Mouse (Mus musculus) gastrocnemius, postnatal 4 days (tissue): ENCODE results near the gene Ptprt. TPM values are rescaled to one million over a fixed set of nuclear protein-coding genes. Genes with fewer than 3 reads are reported as not detected.

ENCODE experiments used
- DNase-seq, 2 experiments: peaks; one replicate each; pipeline ENCODE4 v3.0.0; 2021 to 2022; ENCODE audit warnings: low spot score in 2 of 2, mixed read lengths in 2 of 2
- total RNA-seq, 2 experiments: library from RNA; stranded (reverse); gene quantifications; 2 replicates each; pipeline ENCODE4 v1.2.3; 2021

Ptprt gene
- total RNA-seq, 2 experiments from 2014 or later, result 1.3 to 2.5 TPM

DNA sequence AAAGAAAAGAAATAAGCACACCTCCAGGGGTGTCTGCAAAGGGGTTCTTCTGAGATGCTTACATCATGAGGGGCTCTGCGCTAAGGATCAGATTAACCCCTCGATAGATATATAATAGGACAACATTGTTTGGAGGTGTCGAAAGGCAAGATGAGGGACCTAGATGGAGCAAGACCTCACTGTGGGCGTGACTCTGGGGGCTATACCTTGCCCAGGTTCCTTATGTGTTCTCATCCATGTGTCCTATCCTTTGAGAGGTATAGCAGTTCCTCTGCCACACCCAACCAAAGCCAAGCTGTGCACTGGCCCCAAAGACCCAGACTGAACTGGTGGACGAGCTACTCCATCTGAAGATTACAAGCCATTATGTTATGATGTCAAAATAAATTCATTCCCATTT, 58.2 kb downstream of the Ptprt start:
- no peak for DNase-seq

DNA sequence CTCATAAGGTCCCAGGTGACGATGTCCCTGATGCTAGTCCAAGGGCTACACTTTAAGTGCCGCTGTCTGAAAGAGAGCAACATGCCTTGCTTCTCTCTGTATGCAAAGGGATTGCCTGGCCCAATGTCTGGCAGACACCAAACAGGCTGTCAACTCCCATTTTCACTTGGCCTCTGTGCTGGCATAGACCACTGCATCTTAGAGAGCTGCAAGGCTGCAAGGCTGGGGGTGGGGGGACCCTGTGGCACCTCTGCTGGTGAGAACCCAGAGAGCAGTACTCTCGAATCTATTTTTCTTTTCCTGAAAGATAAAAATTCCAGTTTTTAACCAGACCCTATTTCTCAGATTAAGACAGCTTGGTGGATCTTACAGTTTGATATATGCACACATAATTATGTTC, 69.6 kb downstream of the Ptprt start:
- no peak for DNase-seq

DNA sequence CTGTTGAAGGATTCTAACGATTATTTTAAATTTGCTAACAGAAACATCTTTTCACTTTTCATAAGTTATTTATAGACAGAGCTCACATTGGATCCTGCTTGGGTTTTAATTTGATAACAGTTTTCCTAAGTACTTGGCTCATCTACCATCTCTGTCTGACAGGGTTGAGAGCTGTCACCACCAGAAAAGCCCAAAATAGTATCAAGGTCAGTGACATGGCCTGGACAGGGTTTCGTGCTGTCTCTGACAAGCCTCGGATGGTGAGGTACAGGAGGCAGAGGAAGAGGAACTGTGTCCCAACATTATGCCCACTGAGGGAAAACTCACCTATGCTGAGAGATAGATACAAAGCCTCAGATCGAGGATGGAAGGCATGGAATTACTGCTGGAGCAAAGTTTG, 79.3 kb downstream of the Ptprt start:
- DNase-seq, result no peak

DNA sequence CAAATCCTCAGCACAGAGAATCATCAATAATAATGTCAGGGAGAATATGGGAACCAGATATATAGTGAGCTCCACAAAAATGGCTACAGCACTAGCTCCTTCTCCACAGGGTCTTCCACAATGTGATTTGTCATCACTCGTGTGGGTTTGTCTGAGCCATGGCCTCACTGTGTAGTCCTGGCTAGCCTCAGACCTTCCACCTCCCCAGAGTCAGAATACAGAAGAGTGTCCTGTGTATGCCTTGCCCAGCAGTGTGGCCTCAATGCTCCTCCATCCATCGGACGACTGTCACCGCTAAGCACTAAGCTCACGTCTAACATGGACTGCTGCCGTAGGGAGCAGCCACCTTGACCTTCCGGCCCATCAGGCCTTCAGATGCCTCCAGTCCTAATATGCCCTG, 83.1 kb downstream of the Ptprt start:
- no peak for DNase-seq

DNA sequence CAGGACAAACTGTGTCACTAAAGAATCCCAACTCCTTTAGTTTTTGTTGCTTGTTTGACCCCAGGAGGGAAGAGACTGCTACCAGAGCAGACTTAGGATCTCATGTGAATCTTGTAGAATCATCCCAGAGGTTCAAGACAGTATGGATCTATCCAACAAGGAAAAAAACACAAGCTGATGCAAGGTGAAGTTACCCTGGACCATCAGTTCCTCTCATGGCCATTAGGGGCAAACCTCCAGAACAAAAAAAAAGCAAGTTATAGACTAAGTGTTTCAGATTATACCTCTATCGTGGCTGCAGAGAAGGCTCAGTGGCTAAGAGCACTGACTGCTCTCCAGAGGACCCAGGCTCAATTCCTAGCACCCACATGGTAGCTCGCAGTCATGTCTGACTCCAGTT, 88.1 kb downstream of the Ptprt start:
- no peak for DNase-seq

DNA sequence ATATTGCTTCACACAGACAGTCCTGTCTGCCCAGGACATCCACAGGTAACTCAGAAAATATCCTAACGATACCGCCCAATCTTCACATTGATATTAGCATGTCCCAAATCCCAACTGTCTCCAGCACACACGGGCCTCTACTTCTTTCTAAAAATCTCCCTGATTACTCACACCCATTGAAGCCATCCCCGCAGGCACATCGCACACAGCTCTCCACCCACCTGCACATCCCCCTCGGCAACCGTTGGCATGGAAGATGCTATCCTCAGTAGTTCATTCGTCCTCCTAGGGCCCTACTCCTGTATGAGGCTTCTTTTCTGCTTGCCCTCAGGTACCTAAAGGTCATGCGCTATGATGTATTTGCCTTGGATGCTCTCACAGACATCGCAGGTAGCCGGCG, 89.9 kb downstream of the Ptprt start:
- DNase-seq, result no peak

DNA sequence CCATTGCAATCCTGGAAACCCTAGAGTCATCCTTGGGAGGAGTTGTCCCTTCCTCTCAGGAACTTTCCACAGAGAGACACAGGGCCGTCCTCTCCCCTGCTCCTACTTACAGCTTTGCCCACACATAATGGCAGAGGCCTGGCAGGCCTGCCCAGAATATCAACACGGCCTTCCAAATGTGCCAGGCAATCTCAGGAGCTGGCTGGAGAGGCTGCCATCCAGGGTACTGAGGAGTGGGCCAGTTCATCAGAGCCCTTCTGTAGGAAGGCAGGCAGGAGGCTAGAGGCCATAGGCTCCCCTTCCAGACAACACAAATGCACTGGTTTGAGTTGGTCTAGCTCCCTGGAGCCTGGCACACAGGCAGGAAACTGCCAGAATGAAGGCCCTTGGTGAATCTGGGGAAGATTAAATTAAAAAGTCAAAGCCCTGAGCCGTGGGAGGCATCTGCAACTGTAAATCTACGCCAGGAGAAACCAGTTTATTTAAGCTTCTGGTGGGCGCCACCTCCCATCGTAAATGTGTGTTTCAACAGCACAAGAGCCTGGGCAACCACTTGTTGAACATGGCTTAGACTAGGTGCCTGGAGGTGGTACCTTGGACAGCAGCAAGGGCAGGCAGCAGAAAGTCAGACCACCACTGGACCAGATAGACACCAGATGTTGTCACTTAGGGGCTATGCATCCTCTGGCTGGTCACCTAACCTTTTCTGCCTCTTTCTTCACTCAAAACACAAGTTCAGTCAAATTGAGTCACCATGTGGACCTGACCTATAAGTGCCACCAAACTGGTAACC, 92.4 kb downstream of the Ptprt start:
- DNase-seq, result no peak

DNA sequence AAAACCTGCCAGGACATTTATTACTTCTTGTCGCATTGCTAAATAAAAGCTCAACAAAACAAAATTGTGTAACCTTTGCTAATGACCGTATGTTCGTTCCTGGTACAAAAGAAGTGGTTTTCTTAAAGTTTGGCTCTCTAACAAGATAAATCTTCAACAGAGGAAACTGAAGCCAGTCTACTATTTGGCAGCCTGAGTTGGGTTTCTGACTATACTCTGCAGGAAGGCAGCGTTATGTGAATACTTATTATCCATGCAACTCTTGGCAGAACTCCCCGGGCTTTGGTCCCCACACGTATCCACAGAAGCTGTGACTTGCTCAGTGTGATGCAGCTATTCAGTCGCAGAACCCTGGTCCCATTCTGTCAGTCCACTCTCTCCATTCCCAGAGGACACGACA, 112.6 kb downstream of the Ptprt start:
- DNase-seq, result no peak

DNA sequence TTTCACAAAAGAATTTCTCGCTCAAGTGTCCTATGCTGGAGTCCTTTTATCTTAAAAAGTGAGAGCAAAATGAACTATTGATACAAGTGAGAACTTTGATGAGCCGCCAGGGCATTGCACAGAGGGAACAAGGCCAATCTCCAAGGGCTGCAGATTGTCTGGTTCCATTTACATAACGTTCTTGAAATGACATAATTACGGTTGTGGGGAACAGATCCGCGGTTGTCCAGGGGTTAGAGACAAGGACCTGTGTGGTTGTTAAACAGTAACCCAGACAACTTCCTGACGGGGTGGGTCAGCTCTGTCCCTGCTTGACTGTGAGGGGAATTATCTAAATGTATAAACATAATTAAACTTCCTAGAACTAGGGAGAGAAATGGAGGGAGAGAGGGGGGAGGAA, 129.3 kb downstream of the Ptprt start:
- no peak for DNase-seq

DNA sequence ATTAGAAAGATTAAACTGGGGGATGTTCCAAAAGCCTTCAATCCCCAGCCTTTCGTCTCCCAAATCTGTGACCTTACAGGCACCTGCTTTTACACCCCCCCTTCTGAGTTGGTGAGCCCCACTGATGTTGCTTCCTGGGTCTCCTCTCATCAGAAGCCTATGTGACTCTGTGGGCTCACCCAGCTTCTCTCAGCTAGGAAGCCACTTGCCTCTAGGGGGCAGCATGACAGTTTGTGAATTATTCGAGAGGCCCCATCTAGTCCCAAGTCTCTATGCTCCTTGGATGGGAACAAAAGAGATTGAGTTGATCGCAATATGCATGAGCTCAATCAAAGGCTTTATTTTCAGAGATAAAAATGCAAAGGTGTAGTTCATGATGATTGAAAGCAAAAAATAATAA, 132.0 kb downstream of the Ptprt start:
- no peak for DNase-seq

DNA sequence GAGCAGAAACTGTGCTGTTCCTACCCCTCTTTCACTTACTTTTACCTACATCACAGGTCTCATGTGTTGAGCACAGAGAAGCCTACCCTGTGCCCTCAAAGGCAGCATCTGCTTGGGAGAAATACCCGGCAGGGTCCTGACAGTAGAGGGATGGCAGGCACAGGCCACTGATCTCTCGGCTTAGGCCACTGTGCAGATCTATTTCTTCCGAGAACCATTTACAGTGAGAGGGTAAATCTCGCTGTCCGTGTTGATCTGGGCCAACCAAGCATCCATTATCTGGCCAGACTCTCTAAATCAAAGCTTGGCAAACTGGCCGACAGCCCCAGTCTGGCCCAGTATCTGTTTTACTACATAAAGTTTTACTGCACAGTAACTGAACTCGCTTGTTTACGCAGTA, 145.0 kb downstream of the Ptprt start:
- DNase-seq, result no peak

DNA sequence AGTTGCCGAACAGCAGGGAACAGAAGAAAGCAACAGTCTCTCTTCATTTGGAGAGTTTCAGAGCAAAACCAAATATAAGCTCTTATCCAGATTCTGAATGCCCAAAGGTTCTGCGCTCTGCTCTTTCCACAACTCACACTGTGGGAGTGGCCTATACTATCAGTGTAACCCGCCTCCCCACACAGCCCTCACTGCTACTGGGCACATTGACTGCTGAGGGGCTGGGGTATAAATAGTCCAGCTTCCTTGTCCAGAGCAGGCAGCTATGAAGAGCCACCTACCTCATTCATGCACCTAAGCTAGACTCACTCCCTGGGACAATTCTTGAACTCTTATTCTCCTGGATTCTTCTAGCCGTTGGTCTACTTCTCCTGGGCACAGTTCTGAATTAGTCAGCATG, 147.9 kb downstream of the Ptprt start:
- no peak for DNase-seq

DNA sequence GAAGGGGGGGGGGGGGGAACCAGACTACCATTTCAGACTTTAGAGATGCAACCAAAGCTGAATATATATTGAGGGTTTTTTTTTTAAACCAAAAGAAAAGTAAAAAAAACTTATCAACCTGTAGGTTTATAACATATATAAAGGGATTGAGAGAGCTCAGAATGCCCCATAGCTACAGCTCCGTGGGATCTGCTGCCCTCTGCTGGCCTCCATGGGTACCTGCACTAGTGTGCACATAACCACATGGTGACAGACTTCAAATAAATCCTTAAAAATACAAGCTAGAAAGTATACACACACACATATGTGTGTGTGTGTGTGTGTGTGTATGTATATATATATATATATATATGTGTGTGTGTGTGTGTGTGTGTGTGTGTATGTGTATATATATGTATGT, 148.9 kb downstream of the Ptprt start:
- DNase-seq, result no peak

DNA sequence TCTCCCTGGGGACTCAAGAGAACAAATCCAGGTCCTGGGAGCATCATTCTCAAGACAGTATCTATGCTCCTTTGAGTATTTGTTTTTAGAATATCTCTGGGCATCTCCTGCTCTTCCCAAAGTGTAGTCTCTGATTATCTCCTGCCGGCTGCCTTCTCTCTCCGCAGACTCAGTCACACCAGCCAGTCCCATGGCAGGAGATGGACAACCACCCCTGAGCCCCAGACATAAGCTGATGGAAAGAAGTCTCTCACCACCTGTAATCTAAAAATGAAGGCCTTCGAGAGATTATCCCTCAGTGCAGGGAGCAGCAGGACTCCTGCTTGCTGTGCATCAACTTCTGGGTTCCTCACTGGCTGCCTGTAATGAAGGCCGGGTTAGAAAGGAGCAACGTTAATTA, 151.9 kb downstream of the Ptprt start:
- no peak for DNase-seq

DNA sequence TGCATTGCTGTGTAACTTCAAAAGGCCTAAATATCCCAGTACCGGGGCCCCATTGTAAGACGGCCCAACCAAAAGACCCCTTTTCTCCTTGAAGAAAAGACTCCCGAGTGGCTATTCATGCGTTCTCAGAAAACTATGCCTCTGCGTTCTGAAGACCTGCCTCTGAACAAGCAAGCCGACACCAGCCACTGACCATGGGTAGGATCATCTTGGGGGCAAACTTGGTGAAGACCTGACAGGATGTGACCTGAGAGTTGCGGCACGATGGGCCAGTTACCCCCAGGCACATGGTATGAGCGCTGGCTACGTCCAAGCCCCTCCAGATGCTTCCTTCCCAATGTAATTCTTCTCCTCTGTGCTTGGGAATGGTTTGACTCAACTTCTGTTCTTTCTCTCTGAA, 153.3 kb downstream of the Ptprt start:
- no peak for DNase-seq

DNA sequence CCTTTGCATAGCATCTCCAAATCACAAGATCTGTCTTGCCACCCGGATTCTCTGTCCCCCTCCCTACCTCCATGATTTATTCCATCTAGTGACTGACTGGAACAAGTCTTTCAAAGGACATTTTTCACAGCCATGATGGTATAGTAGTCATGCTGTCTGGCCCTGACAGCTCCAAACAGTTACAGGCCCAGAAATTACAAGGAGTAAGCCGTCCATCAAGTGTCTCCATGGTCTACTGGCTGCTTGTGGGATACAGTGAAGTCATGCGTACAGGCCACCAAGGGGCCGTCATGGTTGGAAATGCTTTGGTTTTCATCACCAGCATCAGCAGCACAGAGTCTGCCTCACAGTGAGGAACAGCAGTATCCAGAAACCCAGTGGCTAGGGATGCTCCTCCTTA, 156.1 kb downstream of the Ptprt start:
- no peak for DNase-seq

DNA sequence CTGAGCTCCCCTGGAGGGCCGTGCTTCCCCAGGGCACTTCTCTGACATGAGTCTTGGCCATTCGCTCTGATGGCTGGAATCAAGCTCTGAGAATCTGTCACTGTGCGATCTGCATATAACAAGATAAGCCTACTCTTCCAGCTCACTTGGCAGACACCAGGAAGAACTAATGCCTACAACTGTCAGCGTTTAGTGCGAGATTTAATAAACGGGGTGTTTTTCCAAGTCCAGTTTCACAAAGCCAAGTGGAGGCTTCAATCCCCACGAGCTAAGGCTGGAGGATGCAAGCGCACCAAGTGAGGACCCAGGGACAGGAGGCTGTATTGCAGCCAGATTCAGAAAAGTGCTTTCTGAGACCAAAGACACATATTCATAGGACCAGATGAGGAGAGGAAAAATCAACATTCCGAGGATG, 161.4 kb downstream of the Ptprt start:
- DNase-seq, result no peak

DNA sequence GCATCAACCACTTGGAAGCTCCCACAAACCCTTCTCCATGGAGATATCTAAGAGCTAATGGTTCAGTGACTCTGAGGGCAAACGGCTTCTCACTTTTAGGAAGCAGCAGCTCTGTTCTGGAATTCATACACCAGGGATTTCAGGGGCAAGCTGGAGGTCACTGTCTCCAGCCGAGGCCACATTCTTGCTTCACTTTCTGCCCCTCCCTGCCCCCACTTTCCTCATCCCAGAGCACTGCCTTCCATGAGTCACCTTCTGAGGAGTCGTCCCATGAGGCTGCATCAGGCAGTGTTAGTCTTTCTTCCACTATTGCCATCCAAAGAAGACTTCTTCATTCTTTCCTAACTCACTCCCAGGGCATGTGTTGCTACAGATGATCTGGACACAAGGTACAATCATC, 162.8 kb downstream of the Ptprt start:
- no peak for DNase-seq

DNA sequence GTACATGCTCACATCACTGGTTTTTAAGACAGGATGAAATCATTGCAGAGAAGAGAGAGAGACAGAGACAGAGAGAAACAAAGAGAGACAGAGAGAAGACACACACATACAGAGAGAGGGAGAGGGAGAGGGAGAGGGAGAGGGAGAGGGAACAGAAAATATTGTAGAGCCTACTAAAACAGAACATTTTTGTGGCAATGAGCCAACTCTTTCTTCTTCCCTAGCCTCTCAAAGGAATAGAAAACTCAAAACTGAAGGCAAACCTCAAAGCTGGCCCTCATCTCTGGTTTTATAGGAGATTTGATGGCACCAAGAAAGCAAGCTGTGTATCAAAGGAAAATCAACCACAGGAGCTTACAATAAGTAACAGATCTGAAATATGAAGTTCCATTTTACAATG, 176.9 kb downstream of the Ptprt start:
- no peak for DNase-seq

DNA sequence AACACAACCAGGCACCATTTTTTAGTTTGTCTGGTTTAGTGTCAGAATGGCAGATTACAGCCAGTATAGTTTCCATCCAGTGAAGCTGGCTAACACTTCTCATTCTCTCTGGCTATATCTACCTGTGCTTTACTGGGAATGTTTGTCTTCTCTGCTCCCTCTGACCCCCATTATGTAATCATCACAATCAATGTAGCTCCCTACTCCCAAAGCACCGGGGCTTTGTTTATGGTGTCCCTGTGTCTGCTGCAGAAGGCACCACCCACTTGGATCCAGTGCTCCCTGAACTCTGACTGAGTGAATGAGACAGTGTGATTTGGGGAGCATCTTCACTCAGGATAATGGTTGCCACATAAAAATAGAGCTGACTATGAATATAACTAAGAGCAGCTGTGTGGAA, 217.8 kb downstream of the Ptprt start:
- no peak for DNase-seq

DNA sequence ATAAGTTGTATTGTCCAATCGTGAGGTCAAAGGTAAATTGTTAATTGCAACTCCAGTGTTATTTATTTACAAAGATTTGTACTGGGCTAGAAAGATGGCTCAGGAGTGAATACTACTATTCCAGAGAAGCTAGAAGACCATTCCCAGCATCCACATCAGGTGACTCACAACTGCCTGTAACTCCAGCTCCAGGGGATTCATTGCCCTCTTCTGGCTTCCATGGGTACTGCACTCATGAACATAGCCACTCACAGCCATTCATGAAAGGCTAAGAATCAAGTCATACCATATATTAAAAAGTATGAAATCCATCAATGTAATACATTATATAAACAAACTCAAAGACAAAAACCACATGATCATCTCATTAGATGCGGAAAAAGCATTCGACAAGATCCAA, 224.3 kb downstream of the Ptprt start:
- DNase-seq, result no peak

DNA sequence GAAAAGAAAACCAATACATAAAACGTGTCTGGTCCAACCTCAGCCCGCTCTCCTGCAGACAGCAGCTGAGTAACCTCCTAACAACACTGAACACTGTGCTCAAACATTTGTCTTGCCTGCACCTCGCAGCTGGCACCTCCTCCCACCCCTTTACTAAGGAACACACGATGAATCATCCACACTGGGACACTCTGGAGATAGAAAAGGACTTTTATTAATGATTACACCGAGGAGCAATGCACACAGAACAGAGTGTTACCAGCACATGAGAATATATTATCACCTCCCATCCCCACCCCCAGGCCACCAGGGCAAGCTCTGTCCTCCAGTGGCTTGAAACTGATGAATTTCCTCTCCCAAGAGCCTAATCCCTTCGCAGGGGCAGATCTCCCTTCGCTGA, 230.8 kb downstream of the Ptprt start:
- no peak for DNase-seq

DNA sequence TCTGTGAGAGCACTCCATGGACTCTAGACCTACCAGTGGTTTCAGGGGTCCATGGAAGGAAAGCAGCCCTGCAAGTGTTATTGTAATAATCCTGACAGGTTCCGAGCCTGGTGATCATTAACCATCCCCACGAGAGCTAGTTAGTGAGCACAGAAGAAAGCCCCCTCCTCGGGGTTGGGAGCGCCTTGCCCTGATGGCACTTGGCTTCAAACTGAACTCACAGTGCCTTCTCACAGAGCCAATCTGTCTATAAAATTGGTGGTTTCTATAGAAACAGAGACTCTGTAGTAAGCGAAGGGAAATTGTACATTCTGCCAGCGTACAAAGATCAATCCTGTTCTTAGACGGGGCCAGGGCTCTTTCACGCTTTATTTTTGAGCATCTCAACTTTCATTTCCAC, 234.8 kb downstream of the Ptprt start:
- DNase-seq, result no peak

DNA sequence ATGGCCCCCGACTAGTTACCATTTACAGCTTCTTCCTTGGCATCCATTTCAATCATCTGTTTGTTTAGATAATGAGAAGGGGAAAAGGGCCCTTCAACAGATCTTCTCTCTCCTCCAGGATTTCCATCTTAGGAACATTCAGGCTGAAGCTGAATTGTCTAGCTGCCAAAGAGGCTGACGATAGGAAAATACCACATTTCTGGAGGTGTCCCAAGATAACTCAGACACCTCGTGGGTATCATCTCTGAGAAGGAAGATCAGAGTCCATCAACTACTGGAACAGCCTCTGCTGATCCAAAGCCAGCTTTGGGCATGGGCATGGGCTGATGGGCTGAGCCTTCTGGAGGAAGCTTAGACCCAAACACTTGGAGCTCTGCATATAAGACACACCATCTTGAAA, 242.8 kb downstream of the Ptprt start:
- no peak for DNase-seq
